Mouse (Mus musculus) liver, embryonic 13.5 days (tissue): ENCODE measurements at regions not wholly inside any gene's neighbourhood (a gene's known extent, or its start where the extent isn't known, plus 50 kb on each side); places are given as distances from the start of the nearest gene placed in this dataset.

Experiments used
- ATAC-seq: fragments of 200-750 bp; cut with Nextera tagmentation; 2 replicates; pipeline ENCODE4 v1.8.0; 2017; ENCODE audit warnings: low read depth, mild to moderate bottlenecking, moderate number of reproducible peaks, moderate library complexity
- DNase-seq: peaks from one replicate; pipeline ENCODE4 v3.0.0; 2022
- H3K27ac ChIP-seq: fragments of 300-500 bp; sonication (generic); 2 replicates; pipeline ENCODE4 v1.5.1; 2015; ENCODE audit warnings: moderate library complexity, mild to moderate bottlenecking, inconsistent platforms
- H3K27me3 ChIP-seq: fragments of 300-500 bp; sonication (generic); 2 replicates; pipeline ENCODE4 v1.6.1; 2015; ENCODE audit warnings: mild to moderate bottlenecking, inconsistent platforms
- H3K36me3 ChIP-seq: fragments of 300-500 bp; sonication (generic); 2 replicates; pipeline ENCODE4 v1.6.1; 2015; ENCODE audit warnings: mild to moderate bottlenecking, inconsistent platforms
- H3K4me1 ChIP-seq: fragments of 300-500 bp; sonication (generic); replicated peaks from 2 replicates; pipeline ENCODE4 v1.6.1; 2015; ENCODE audit warnings: inconsistent platforms
- H3K4me2 ChIP-seq: fragments of 300-500 bp; sonication (generic); 2 replicates; pipeline ENCODE4 v1.6.1; 2015; ENCODE audit warnings: inconsistent platforms, mild to moderate bottlenecking, moderate library complexity
- H3K4me3 ChIP-seq: fragments of 300-500 bp; sonication (generic); replicated peaks from 2 replicates; pipeline ENCODE4 v1.5.1; 2015; ENCODE audit warnings: mild to moderate bottlenecking, inconsistent platforms
- H3K9ac ChIP-seq: fragments of 300-500 bp; sonication (generic); 2 replicates; pipeline ENCODE4 v1.6.1; 2015; ENCODE audit warnings: mild to moderate bottlenecking, inconsistent platforms
- H3K9me3 ChIP-seq: fragments of 300-500 bp; sonication (generic); replicated peaks from 2 replicates; pipeline ENCODE4 v1.6.1; 2016; ENCODE audit warnings: inconsistent platforms
- WGBS: fragments of 180-500 bp; shearing (Covaris S2); methylation state at CpG from one replicate; pipeline ENCODE4 v1.1.7; 2015; ENCODE audit not compliant: insufficient replicate concordance; 5-methylcytosine and 5-hydroxymethylcytosine counted together

DNA sequence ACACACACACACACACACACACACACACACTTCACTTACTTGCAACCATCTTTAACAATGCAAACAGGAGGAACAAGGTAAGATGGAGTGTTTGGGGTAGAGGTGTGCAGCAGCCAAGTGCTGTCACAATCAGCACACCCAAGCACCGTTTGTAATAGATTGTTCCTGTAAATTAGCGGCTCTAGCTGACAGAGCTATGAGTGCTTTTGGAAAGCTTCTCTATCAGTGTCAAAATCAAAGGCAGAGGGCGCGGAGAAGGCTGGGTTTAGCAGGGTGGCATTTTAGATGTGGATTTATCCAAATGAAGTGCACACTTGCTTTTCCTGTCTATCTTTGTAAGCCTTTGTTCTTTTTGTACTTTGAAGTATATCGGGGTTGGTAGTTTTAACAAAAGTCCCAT lies 184.6 kb downstream of the Cog6 start:
- H3K27me3 ChIP-seq: no peaks in the 10 kb centered on the region
- no peak overlapping the region for H3K27ac ChIP-seq
- no peaks in the 10 kb centered on the region for H3K9me3 ChIP-seq
- no peaks in the 10 kb centered on the region for H3K36me3 ChIP-seq
- no peak overlapping the region for H3K9ac ChIP-seq
- H3K4me1 ChIP-seq: no peaks in the 10 kb centered on the region
- 67% methylated on average over 5 of the region's 5 CpGs for WGBS
- DNase-seq (no peak), ATAC-seq (no peak)
- H3K4me3 ChIP-seq: no peak overlapping the region
- no peak overlapping the region for H3K4me2 ChIP-seq

DNA sequence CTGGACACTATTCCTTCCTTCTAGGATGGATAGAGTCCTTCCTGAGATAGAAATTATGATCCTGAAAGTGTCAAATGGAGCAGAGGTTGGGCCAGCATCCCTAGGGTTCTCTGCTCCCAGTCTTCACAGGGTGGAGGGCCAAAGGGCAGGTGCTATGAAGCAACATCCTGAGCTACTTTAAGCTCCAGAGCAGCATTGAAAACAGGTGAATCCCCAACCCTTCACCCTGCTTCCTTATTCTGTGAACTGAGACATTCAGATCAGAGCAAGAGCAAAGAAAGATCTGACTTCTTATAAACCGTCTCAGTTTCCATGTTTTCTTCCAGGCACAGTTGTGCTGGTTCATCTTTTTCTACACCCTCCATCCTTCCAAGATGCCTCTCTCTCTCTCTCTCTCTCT lies 185.1 kb downstream of the Cog6 start:
- DNase-seq (no peak), ATAC-seq (no peak)
- Histone ChIP-seq H3K4me2 (no peak overlapping the region), H3K36me3 (no peaks in the 10 kb centered on the region), H3K4me1 (no peaks in the 10 kb centered on the region), H3K27me3 (no peaks in the 10 kb centered on the region), H3K9me3 (no peaks in the 10 kb centered on the region), H3K27ac (no peak overlapping the region), H3K9ac (no peak overlapping the region), H3K4me3 (no peak overlapping the region)
- 59% methylated on average over 1 of the region's 1 CpGs for WGBS

DNA sequence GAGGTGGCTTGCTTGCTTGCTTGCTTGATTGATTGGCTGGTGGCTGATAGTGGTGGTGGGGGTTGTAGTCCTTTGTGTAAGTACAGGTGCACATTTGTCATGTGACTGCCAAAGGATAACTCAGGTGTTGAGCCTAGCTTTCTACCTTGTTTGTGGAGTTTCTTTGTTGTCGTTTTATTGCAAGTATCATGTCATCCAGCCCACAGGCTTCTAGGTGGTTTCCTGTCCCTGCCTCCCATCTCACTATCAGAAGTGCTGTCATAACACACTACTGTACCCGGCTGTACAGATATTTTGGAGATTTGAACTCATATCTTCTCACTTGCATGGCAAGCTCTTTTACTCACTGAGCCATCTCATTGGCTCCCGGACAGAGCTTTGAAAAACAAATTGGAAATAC lies 186.9 kb downstream of the Cog6 start:
- Histone ChIP-seq H3K9me3 (no peaks in the 10 kb centered on the region), H3K9ac (no peak overlapping the region), H3K27me3 (no peaks in the 10 kb centered on the region), H3K36me3 (no peaks in the 10 kb centered on the region), H3K4me1 (no peaks in the 10 kb centered on the region), H3K4me2 (no peak overlapping the region), H3K4me3 (no peak overlapping the region), H3K27ac (no peak overlapping the region)
- 56% methylated on average over 3 of the region's 3 CpGs for WGBS
- DNase-seq (no peak), ATAC-seq (no peak)

DNA sequence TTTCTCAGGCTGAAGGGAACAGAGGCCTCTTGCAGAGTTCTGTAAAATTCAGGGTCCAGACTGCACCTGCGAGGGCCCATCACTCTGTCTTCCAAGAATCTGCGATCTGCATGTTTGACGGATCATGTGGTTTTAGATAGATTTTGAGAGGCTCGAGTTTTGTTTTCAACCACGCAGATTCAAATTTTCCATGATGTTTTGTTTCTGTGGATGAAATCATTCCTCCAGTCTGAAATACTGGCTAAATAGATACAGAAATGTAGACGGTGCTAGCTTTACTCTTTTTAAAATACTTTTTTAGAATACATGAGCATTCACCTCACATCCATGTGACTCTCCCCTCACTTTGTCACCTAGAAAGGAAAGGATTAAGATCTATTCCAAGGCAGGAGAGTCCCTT lies 188.0 kb downstream of the Cog6 start:
- Histone ChIP-seq H3K9me3 (no peaks in the 10 kb centered on the region), H3K4me3 (no peak overlapping the region), H3K4me1 (no peaks in the 10 kb centered on the region), H3K9ac (no peak overlapping the region), H3K36me3 (no peaks in the 10 kb centered on the region), H3K27me3 (no peaks in the 10 kb centered on the region), H3K4me2 (no peak overlapping the region), H3K27ac (no peak overlapping the region)
- 76% methylated on average over 6 of the region's 6 CpGs for WGBS
- DNase-seq (no peak), ATAC-seq (no peak)

DNA sequence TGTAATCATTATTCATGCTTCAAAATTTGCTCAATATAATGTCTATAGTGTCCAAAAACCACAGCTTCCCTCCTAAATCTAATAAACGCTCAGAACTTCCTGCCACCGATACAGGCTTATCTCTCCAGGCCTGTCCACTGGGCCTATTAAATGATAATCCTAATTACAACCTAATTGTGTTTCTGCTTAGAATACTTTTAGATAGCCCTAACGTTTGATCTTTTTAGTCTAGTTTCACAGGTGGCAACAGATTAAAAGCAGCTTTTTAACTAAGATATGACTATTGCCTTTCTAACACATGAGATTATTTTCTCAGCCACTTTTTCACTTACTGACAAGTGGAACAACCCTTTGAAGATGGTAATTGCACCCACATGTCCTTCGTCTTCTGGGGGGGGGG lies 188.6 kb downstream of the Cog6 start:
- Histone ChIP-seq H3K4me1 (no peaks in the 10 kb centered on the region), H3K36me3 (no peaks in the 10 kb centered on the region), H3K4me2 (no peak overlapping the region), H3K9ac (no peak overlapping the region), H3K4me3 (no peak overlapping the region), H3K27ac (no peak overlapping the region), H3K9me3 (no peaks in the 10 kb centered on the region), H3K27me3 (no peaks in the 10 kb centered on the region)
- no peak for ATAC-seq
- DNase-seq: no peak
- 26% methylated on average over 4 of the region's 4 CpGs for WGBS

DNA sequence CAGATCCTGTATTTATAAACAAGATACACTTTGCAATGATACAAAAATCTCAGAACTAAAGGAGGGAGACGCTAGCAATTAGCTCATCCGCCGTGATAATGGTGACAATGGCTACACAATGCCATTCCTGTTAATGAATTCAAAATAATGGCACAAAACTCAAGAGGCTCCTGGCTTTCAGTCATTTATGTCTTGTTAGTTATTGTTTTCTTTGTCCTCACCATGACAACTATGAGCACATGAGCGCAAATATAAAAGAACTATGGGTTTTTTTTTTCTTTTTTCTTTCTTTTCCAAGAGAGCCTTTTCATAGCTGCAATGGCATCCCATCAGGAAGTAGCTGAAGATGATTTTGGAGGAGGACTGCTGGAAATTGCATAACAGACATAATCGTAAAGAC lies 194.2 kb downstream of the Cog6 start:
- Histone ChIP-seq H3K36me3 (no peaks in the 10 kb centered on the region), H3K27me3 (no peaks in the 10 kb centered on the region), H3K9ac (no peak overlapping the region), H3K4me2 (no peak overlapping the region), H3K27ac (no peak overlapping the region), H3K9me3 (no peaks in the 10 kb centered on the region), H3K4me1 (no peaks in the 10 kb centered on the region), H3K4me3 (no peak overlapping the region)
- ATAC-seq (no peak), DNase-seq (no peak)
- 73% methylated on average over 5 of the region's 5 CpGs for WGBS

DNA sequence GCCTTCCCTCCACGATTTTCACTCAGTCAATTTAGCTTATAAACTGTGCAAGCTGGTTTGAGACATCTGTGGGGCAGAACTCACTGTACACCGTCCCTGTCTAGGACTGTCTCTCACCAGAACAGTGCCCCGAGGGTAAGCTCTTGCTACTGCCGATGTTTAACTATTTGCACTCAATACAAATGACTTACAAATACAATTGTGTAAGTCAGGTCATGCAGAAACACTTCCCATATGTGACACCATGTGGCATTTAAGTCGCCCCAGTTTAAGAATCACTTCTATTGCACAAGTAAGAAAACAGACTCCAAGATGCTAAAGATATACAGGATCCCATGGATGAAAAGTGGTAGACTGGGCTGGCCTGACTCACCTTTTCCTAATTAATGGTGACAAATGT lies 195.6 kb downstream of the Cog6 start:
- Histone ChIP-seq H3K9ac (no peak overlapping the region), H3K27ac (no peak overlapping the region), H3K27me3 (no peaks in the 10 kb centered on the region), H3K36me3 (no peaks in the 10 kb centered on the region), H3K4me3 (no peak overlapping the region), H3K4me2 (no peak overlapping the region), H3K4me1 (no peaks in the 10 kb centered on the region), H3K9me3 (no peaks in the 10 kb centered on the region)
- 51% methylated on average over 5 of the region's 5 CpGs for WGBS
- DNase-seq (no peak), ATAC-seq (no peak)

DNA sequence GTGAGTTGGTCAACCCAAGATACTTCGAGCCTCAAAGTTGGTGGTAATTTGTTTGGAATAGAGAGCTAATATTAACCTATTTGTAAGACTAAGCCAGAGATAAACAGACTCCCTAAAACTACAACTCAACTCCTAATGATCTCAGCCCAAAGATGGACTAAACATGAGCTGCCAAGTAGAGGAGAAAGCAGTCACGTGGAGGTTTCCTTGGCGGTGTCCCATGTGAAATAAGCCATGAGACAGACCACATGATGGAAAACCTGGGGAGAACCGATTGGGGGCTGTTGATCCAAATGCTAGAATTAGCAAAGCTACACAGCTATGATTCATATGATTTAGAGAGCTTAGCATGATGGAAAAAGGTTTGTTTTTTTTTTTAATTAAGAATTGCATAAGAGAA lies 198.6 kb downstream of the Cog6 start:
- no peak overlapping the region for H3K27ac ChIP-seq
- no peaks in the 10 kb centered on the region for H3K27me3 ChIP-seq
- DNase-seq (no peak), ATAC-seq (no peak)
- no peaks in the 10 kb centered on the region for H3K36me3 ChIP-seq
- no peaks in the 10 kb centered on the region for H3K9me3 ChIP-seq
- H3K4me1 ChIP-seq: no peaks in the 10 kb centered on the region
- no peak overlapping the region for H3K9ac ChIP-seq
- WGBS: 61% methylated on average over 4 of the region's 4 CpGs
- no peak overlapping the region for H3K4me2 ChIP-seq
- no peak overlapping the region for H3K4me3 ChIP-seq

DNA sequence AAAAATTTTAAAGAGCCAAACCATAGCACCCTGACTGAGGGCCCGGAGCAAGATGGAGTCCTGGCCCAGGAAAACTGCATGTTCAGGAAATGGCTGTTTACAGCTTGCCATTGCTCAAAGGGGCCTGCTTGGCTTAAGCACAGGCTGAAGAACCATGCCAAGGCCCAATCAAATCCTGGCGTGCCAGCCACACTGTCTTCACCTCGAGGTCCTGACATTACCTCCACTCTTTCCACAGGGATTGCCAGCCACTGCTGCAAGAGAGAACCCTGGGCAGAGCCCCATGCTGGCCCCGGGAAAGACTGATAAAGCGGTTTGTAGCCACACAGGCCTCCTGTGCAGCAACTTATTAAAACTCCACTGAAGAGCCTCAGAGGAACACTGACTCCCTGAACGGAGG lies 199.6 kb downstream of the Cog6 start:
- Histone ChIP-seq H3K9me3 (no peaks in the 10 kb centered on the region), H3K36me3 (no peaks in the 10 kb centered on the region), H3K9ac (no peak overlapping the region), H3K27me3 (no peaks in the 10 kb centered on the region), H3K4me3 (no peak overlapping the region), H3K4me1 (no peaks in the 10 kb centered on the region), H3K27ac (no peak overlapping the region), H3K4me2 (no peak overlapping the region)
- no peak for ATAC-seq
- no peak for DNase-seq
- whole genome bisulfite sequencing: 67% methylated on average over 6 of the region's 6 CpGs

DNA sequence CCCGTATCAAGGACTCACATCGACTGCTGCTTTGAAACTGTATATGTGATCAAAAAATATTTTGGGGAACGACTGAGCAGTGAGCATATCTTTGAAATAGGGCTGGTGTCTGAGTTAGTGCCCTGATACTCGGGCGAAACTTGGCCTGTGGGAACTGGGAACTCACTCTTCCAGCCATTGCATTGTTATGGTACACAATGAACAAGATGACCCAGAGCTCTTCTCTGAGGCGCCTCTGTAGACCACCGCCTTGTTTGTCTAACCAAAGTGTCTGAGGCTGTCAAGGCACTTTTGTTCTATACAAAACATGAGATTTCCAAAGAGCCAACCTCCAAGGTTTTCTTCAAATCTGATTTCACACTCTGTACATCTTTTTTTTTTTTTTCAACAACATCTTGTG lies 201.5 kb downstream of the Cog6 start:
- no peak overlapping the region for H3K27ac ChIP-seq
- H3K36me3 ChIP-seq: no peaks in the 10 kb centered on the region
- H3K4me3 ChIP-seq: no peak overlapping the region
- H3K4me1 ChIP-seq: no peaks in the 10 kb centered on the region
- H3K27me3 ChIP-seq: no peaks in the 10 kb centered on the region
- 75% methylated on average over 7 of the region's 7 CpGs for WGBS
- DNase-seq: no peak
- H3K9me3 ChIP-seq: no peaks in the 10 kb centered on the region
- ATAC-seq: no peak
- H3K9ac ChIP-seq: no peak overlapping the region
- H3K4me2 ChIP-seq: no peak overlapping the region

DNA sequence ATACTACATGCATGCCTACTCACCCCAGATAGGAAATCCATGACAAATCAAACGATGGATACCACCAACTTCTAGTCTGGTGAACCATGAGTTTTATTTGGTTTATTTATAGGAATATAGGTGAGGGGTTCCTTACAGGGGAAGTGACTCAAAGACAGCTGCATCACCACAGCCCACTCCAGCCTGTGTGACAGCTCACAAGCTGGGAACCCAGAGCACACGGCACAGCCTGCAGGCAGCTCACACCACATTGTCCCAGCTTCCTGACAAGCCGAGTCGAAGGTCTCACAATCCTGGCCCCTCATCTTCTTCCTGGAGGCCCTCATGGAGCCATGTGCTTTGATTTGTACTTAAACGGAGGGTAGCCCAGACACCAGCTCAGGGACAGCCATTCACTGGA lies 214.7 kb downstream of the Cog6 start:
- H3K4me3 ChIP-seq: no peak overlapping the region
- no peak overlapping the region for H3K4me2 ChIP-seq
- no peaks in the 10 kb centered on the region; the same call in 1 of the 2 replicates for H3K4me1 ChIP-seq
- 54% methylated on average over 5 of the region's 5 CpGs for WGBS
- no peak overlapping the region for H3K27ac ChIP-seq
- H3K36me3 ChIP-seq: no peaks in the 10 kb centered on the region
- ATAC-seq: no peak
- no peaks in the 10 kb centered on the region for H3K9me3 ChIP-seq
- no peak overlapping the region for H3K9ac ChIP-seq
- H3K27me3 ChIP-seq: no peaks in the 10 kb centered on the region
- DNase-seq: no peak

DNA sequence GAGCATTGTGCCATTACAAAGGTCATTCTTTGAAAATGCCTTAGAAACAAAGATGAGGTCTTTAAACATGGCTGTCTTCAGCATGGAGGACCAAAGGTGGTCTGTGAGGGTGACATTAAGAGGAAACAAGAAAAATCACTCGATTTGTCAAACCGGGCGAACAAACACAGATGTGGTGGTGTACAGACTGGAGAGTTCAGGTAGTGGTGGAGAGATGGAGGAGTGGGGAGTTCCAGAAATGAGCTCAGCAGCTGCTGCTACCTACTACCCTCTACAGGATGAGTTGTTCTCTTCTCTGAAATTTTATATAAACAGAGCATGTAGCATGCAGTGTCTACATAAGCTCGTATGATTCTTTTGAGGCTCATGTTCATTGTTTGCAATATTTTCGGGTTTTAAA lies 215.6 kb downstream of the Cog6 start:
- Histone ChIP-seq H3K27me3 (no peaks in the 10 kb centered on the region), H3K4me2 (no peak overlapping the region), H3K9ac (no peak overlapping the region), H3K36me3 (no peaks in the 10 kb centered on the region), H3K4me1 (no peaks in the 10 kb centered on the region; the same call in 1 of the 2 replicates), H3K9me3 (no peaks in the 10 kb centered on the region), H3K27ac (no peak overlapping the region), H3K4me3 (no peak overlapping the region)
- ATAC-seq: no peak
- DNase-seq: no peak
- 77% methylated on average over 5 of the region's 5 CpGs for WGBS

DNA sequence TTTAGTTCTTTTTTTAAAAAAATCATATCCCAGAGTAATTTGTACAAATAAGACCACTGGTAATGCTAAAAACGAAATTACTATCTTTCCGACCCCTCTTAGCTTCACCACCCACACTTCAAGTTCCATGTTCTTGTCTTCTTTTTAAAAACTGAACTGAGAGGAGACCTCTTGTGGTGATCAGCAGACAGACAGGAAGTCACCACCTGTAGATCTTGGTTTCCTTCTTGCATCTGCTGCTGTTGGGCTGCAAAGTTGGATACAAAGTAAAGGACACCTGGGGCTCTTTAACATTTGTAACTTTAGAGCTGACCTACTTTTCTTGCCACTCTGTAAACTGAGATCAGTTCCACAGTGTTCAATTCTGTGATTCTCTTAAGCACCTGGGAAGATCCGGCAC lies 216.4 kb downstream of the Cog6 start:
- ATAC-seq (no peak), DNase-seq (no peak)
- no peaks in the 10 kb centered on the region for H3K27me3 ChIP-seq
- H3K4me3 ChIP-seq: no peak overlapping the region
- no peaks in the 10 kb centered on the region for H3K36me3 ChIP-seq
- 60% methylated on average over 3 of the region's 3 CpGs for WGBS
- H3K4me1 ChIP-seq: no peaks in the 10 kb centered on the region; the same call in 1 of the 2 replicates
- H3K27ac ChIP-seq: no peak overlapping the region
- H3K4me2 ChIP-seq: no peak overlapping the region
- no peak overlapping the region for H3K9ac ChIP-seq
- H3K9me3 ChIP-seq: no peaks in the 10 kb centered on the region
